Mouse (Mus musculus): ENCODE data around the gene Guca1b. TPM values are rescaled to one million over a fixed set of nuclear protein-coding genes. Genes with fewer than 3 reads are reported as not detected.

Gene Guca1b
- polyA plus RNA-seq, 1 experiment from 2014 or later, result 0.44 TPM

GRCm38 (mm10) chr17:47376779-47377280 is 8.4 kb upstream of the Guca1b start:
- Histone ChIP-seq H3K27me3 (ENCODE audit: control insufficient read depth, insufficient read depth, low read length) (no peaks in the 10 kb centered on the region), H3K4me3 (ENCODE audit: low read depth, low read length) (no peak overlapping the region), H3K9me3 (ENCODE audit: control insufficient read depth, low read length) (no peaks in the 10 kb centered on the region), H3K4me2 (ENCODE audit: low read depth, low read length) (no peak overlapping the region), H3K4me1 (ENCODE audit: control insufficient read depth, insufficient read depth, low read length) (no peaks in the 10 kb centered on the region), H3K9ac (replicated peaks; ENCODE audit: low read depth, low read length) (no peak overlapping the region), H3K36me3 (ENCODE audit: control insufficient read depth, insufficient read depth, low read length) (peaks cover 62% of the 10 kb centered on the region), H3K27ac (ENCODE audit: low read depth, low read length) (no peak overlapping the region)
- 87% methylated on average over 6 of the region's 6 CpGs for WGBS
- ATAC-seq (ENCODE audit: low read depth), result no peak

DNA sequence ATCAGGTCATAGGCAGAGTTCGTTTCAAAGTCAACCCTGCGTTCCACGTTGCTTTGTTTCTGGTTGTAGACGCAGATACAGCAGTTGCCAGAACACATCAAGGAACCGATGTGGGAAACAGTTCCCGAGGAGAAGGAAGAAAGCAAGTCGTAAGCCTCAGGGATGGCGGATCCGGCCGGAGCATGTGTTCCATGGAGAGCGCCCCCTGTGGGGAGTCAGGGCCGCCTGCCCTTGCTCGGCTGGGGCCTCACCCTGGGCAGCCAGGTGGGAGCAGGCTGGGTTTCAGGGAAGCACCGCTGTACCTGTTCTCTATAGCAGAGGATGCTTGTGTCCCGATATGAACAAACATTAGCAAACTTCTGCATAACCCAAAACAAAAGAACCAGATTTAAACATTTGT is 7.1 kb upstream of the Guca1b start:
- WGBS, result 85% methylated on average over 15 of the region's 15 CpGs
- Histone ChIP-seq H3K9ac (replicated peaks; ENCODE audit: low read depth, low read length) (no peak overlapping the region), H3K4me2 (ENCODE audit: low read depth, low read length) (no peak overlapping the region), H3K4me1 (ENCODE audit: control insufficient read depth, insufficient read depth, low read length) (no peaks in the 10 kb centered on the region), H3K27me3 (ENCODE audit: control insufficient read depth, insufficient read depth, low read length) (no peaks in the 10 kb centered on the region), H3K9me3 (ENCODE audit: control insufficient read depth, low read length) (no peaks in the 10 kb centered on the region), H3K36me3 (ENCODE audit: control insufficient read depth, insufficient read depth, low read length) (peaks cover 53% of the 10 kb centered on the region), H3K4me3 (ENCODE audit: low read depth, low read length) (no peak overlapping the region), H3K27ac (ENCODE audit: low read depth, low read length) (no peak overlapping the region)
- ATAC-seq (ENCODE audit: low read depth), result no peak

DNA sequence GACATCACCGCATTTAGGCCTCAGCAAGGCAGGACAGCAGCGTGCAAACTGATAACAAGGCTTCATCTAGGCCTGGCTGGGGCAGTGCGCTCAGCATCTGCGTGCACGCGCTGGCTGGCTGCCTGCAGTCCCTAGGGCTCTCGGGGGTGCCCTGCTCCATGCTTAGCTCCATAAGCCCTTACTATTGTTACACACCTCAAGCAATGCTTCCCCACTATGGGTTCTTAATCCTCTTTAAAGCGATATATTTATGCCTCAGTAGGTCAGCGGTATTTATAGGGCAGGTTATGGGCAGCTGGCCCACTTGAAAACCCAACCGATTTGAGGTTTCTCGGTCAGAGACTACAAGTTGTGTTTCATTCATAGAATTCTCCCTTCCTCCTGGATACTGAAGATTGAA is 3.3 kb upstream of the Guca1b start:
- peaks cover 21% of the 10 kb centered on the region for H3K36me3 ChIP-seq (ENCODE audit: control insufficient read depth, insufficient read depth, low read length)
- H3K27me3 ChIP-seq (ENCODE audit: control insufficient read depth, insufficient read depth, low read length), result no peaks in the 10 kb centered on the region
- no peak overlapping the region for H3K9ac ChIP-seq (replicated peaks; ENCODE audit: low read depth, low read length)
- H3K4me2 ChIP-seq (ENCODE audit: low read depth, low read length), result no peak overlapping the region
- no peaks in the 10 kb centered on the region for H3K9me3 ChIP-seq (ENCODE audit: control insufficient read depth, low read length)
- WGBS, result 84% methylated on average over 11 of the region's 11 CpGs
- H3K4me1 ChIP-seq (ENCODE audit: control insufficient read depth, insufficient read depth, low read length), result no peaks in the 10 kb centered on the region
- ATAC-seq (ENCODE audit: low read depth), result no peak
- no peak overlapping the region for H3K4me3 ChIP-seq (ENCODE audit: low read depth, low read length)
- no peak overlapping the region for H3K27ac ChIP-seq (ENCODE audit: low read depth, low read length)

DNA sequence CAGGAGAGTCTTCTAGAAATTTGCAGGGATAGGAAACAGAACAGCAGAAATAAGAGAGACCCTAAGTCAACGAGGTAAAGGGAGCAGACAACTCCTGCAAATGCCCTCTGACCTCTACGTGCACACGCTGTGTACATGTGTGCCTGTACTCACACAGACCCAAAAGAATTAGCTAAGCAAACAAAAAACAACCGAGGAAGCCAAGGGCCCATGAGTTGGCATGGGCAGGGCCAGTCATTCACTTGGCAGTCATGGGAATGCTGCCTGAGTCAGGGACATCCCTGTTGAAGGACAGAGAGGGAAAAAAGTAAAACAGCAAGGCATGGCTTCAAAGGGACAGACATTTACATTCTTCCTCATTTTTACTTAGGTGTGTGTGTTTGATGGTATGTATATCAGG is 1.9 kb upstream of the Guca1b start:
- Histone ChIP-seq H3K4me2 (ENCODE audit: low read depth, low read length) (no peak overlapping the region), H3K27ac (ENCODE audit: low read depth, low read length) (no peak overlapping the region), H3K9me3 (ENCODE audit: control insufficient read depth, low read length) (no peaks in the 10 kb centered on the region), H3K4me1 (ENCODE audit: control insufficient read depth, insufficient read depth, low read length) (no peaks in the 10 kb centered on the region), H3K27me3 (ENCODE audit: control insufficient read depth, insufficient read depth, low read length) (no peaks in the 10 kb centered on the region), H3K4me3 (ENCODE audit: low read depth, low read length) (no peak overlapping the region), H3K9ac (replicated peaks; ENCODE audit: low read depth, low read length) (no peak overlapping the region), H3K36me3 (ENCODE audit: control insufficient read depth, insufficient read depth, low read length) (peaks cover 11% of the 10 kb centered on the region; the same call in 1 of the 2 replicates)
- 92% methylated on average over 4 of the region's 4 CpGs for WGBS
- ATAC-seq (ENCODE audit: low read depth), result no peak

DNA sequence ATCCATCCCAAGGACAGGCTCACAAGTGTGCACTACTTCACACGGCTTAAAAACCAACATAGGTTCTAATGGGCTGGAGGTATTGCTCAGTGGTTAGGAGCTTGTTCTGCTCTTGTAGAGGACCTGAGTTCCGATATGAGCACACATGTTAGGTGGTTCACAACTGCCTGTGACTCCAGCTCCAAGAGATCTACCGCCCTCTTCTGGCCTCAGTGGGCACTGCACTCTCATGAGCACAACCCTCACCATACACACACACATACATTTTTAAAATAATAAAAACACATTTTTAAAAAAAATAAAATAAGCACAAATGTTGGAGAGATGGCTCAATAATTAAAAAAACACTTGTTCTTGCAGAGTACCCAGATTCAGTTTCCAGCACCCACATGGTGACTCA is 1.1 kb upstream of the Guca1b start:
- H3K4me2 ChIP-seq (ENCODE audit: low read depth, low read length), result no peak overlapping the region
- no peak overlapping the region for H3K4me3 ChIP-seq (ENCODE audit: low read depth, low read length)
- no peak for ATAC-seq (ENCODE audit: low read depth)
- no peaks in the 10 kb centered on the region for H3K27me3 ChIP-seq (ENCODE audit: control insufficient read depth, insufficient read depth, low read length)
- no peaks in the 10 kb centered on the region for H3K9me3 ChIP-seq (ENCODE audit: control insufficient read depth, low read length)
- 94% methylated on average over 3 of the region's 3 CpGs for WGBS
- no peak overlapping the region for H3K27ac ChIP-seq (ENCODE audit: low read depth, low read length)
- no peak overlapping the region for H3K9ac ChIP-seq (replicated peaks; ENCODE audit: low read depth, low read length)
- H3K36me3 ChIP-seq (ENCODE audit: control insufficient read depth, insufficient read depth, low read length), result peaks cover 5% of the 10 kb centered on the region; the same call in 1 of the 2 replicates
- H3K4me1 ChIP-seq (ENCODE audit: control insufficient read depth, insufficient read depth, low read length), result no peaks in the 10 kb centered on the region

GRCm38 (mm10) chr17:47386649-47387048 is 1.5 kb downstream of the Guca1b start:
- no peak overlapping the region for H3K9ac ChIP-seq (replicated peaks; ENCODE audit: low read depth, low read length)
- H3K4me3 ChIP-seq (ENCODE audit: low read depth, low read length), result no peak overlapping the region
- ATAC-seq (ENCODE audit: low read depth), result no peak
- no peaks in the 10 kb centered on the region for H3K27me3 ChIP-seq (ENCODE audit: control insufficient read depth, insufficient read depth, low read length)
- 51% methylated on average over 4 of the region's 4 CpGs for WGBS
- H3K36me3 ChIP-seq (ENCODE audit: control insufficient read depth, insufficient read depth, low read length), result no peaks in the 10 kb centered on the region
- no peak overlapping the region for H3K4me2 ChIP-seq (ENCODE audit: low read depth, low read length)
- H3K27ac ChIP-seq (ENCODE audit: low read depth, low read length), result no peak overlapping the region
- H3K9me3 ChIP-seq (ENCODE audit: control insufficient read depth, low read length), result no peaks in the 10 kb centered on the region
- H3K4me1 ChIP-seq (ENCODE audit: control insufficient read depth, insufficient read depth, low read length), result no peaks in the 10 kb centered on the region

- no peak for ATAC-seq (ENCODE audit: low read depth)
- no peaks in the 10 kb centered on the region for H3K27me3 ChIP-seq (ENCODE audit: control insufficient read depth, insufficient read depth, low read length)
- H3K9me3 ChIP-seq (ENCODE audit: control insufficient read depth, low read length), result no peaks in the 10 kb centered on the region
- no peaks in the 10 kb centered on the region for H3K36me3 ChIP-seq (ENCODE audit: control insufficient read depth, insufficient read depth, low read length)
- H3K27ac ChIP-seq (ENCODE audit: low read depth, low read length), result no peak overlapping the region
- no peaks in the 10 kb centered on the region for H3K4me1 ChIP-seq (ENCODE audit: control insufficient read depth, insufficient read depth, low read length)
- H3K4me3 ChIP-seq (ENCODE audit: low read depth, low read length), result no peak overlapping the region
- no peak overlapping the region for H3K9ac ChIP-seq (replicated peaks; ENCODE audit: low read depth, low read length)
- peak overlapping the region; percentile 24; the same call in 1 of the 2 replicates for H3K4me2 ChIP-seq (ENCODE audit: low read depth, low read length)
- 23% methylated on average over 24 of the region's 24 CpGs for WGBS
Observed at GRCm38 (mm10) chr17:47394223-47394869, 9.2 kb downstream of the Guca1b start.

GRCm38 (mm10) chr17:47395376-47395913 is 10.3 kb downstream of the Guca1b start:
- ATAC-seq (ENCODE audit: low read depth), result peak; percentile 44; the same call in 1 of the 2 replicates
- Histone ChIP-seq H3K27ac (ENCODE audit: low read depth, low read length) (no peak overlapping the region), H3K9ac (replicated peaks; ENCODE audit: low read depth, low read length) (no peak overlapping the region)

GRCm38 (mm10) chr17:47399091-47399490 is 13.9 kb downstream of the Guca1b start:
- Histone ChIP-seq H3K4me3 (ENCODE audit: low read depth, low read length) (no peak overlapping the region), H3K9ac (replicated peaks; ENCODE audit: low read depth, low read length) (no peak overlapping the region), H3K27me3 (ENCODE audit: control insufficient read depth, insufficient read depth, low read length) (no peaks in the 10 kb centered on the region), H3K36me3 (ENCODE audit: control insufficient read depth, insufficient read depth, low read length) (no peaks in the 10 kb centered on the region), H3K9me3 (ENCODE audit: control insufficient read depth, low read length) (no peaks in the 10 kb centered on the region), H3K4me1 (ENCODE audit: control insufficient read depth, insufficient read depth, low read length) (no peaks in the 10 kb centered on the region), H3K27ac (ENCODE audit: low read depth, low read length) (no peak overlapping the region), H3K4me2 (ENCODE audit: low read depth, low read length) (no peak overlapping the region)
- WGBS, result 87% methylated on average over 8 of the region's 8 CpGs
- no peak for ATAC-seq (ENCODE audit: low read depth)

More at GRCm38 (mm10) chr17:47395376-47395913, 10.3 kb downstream of the Guca1b start:
- WGBS, result 6% methylated on average over 18 of the region's 20 CpGs
- no peaks in the 10 kb centered on the region for H3K36me3 ChIP-seq (ENCODE audit: control insufficient read depth, insufficient read depth, low read length)
- no peaks in the 10 kb centered on the region for H3K27me3 ChIP-seq (ENCODE audit: control insufficient read depth, insufficient read depth, low read length)
- H3K4me3 ChIP-seq (ENCODE audit: low read depth, low read length), result peak overlapping the region; percentile 3; the same call in 1 of the 2 replicates
- H3K9me3 ChIP-seq (ENCODE audit: control insufficient read depth, low read length), result no peaks in the 10 kb centered on the region
- no peaks in the 10 kb centered on the region for H3K4me1 ChIP-seq (ENCODE audit: control insufficient read depth, insufficient read depth, low read length)
- H3K4me2 ChIP-seq (ENCODE audit: low read depth, low read length), result peak overlapping the region; percentile 24

Measured in neural tube, embryonic 14.5 days (tissue).